Mouse (Mus musculus): Measurements from ENCODE around the gene Ccdc32.
"Not testable (repeated sequence)": the region's sequence is repeated elsewhere in the genome, so short reads cannot be mapped to it uniquely, and the experiment has no call there.

The Ccdc32 gene

DNA sequence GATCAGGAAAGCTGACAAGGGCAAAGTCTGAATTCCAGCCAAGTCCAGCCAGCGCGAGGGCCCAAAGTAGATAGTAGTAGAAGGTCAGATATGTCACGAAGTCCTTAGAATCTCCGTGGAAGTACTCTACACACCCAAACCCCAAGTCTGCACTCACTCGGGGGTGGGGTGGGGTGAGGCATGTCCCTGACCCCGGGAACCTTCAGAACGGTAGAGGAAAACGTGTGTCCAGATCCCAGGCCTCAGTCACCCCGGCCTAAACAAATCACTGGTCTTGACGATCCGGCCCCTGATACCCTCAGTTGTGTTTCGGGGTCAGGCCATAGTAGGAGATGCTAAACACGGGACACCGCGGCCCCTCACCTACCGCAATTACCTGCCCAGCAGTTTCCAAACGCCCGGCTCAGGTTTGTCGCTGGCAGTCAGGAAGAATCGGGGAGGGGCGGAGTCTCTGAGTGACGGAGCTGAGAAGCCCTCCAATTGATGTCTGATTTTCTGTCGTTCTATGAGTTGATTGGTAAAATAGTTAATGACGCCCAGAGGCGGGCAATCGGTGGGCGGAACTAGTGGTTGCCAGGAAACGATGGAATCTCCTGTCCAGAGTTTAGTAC, at the start of gene Ccdc32:
TSS of gene Ccdc32 (minus strand) at position 453 of the 611 bp plus-strand sequence.
- DNase-seq (ENCODE audit: low read depth, low spot score) = peak; percentile 95

DNA sequence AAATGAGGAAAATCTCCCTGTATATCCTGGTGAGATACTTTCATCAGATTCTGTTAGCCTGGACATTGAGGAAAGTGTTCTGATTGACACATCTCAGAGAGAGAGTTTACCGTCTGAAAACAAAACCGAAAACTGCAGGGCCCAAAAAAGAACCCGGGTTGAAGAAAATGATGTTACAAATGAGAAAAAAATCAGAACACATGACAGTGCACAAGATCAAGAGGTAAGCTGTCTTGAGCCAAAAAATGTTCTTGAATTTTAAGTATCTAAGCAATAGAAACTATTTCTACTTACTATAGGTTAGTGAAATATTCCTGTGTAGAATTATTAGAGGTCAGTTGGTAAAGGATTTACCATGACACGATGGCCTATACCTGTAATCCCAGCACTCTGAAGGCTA, 43.2 kb upstream of the Ccdc32 start:
- no peak for DNase-seq (ENCODE audit: low read depth, low spot score)

DNA sequence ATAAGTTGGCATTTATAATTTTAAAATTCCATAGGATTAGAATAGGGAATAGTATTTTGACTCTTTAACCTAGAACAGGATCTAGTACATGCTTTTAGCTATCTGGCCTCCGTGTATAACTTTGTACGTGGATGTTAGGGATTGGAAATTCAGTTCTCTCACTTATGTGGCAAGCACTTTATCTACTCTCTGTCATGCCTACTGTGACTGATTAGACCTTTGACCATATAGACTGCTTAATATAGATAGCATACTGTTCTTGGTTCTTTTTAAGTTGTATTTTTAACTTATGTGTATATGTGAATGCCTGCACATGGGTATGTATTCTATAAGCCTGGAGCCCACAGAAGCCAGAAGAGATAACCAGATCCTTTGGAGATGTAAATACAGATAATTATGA, 30.9 kb upstream of the Ccdc32 start:
- no peak for DNase-seq (ENCODE audit: low read depth, low spot score)

DNA sequence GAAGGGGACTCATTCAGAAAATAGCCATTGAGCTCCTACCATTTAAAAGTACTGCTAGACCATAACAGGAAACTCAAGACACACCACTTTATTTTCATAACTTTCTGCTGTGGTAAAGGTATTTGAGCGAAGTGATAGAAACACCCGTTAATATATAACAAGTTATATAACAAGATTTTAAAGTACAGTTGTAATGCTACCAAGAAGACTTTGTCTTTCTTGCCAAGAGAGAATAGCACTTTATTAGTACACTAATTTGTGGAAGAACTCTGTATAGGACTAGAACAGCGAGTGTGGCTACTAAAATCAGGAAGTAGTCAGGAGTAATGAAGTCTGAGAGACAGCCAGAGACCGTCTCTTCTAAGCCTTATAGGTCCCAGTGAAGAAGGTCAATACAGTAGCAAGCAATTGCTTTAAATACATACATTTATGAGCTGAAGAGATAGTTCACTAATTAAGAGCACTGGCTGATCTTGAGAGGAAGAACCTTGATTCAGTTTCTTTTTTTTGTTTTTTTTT, 21.0 kb upstream of the Ccdc32 start:
- no peak for DNase-seq (ENCODE audit: low read depth, low spot score)

DNA sequence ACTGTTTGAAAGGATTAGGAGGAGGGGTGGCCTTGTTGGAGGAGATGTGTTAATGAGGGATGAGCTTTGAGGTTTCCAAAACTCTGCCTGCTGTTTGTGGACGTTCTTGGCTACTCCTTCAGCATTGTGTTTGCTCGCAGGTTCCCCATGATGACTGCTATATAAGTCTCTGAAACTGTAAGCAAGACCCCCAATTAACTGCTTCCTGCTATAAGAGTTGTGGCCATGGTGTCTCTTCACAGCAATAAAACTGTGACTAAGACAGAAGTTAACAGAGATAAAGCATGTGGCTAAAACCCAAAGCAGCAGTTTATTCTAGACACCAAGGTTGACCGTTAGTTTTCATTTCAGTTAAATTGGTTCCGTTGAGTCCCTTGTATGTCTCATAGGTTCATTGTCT, 18.7 kb upstream of the Ccdc32 start:
- no peak for DNase-seq (ENCODE audit: low read depth, low spot score)

DNA sequence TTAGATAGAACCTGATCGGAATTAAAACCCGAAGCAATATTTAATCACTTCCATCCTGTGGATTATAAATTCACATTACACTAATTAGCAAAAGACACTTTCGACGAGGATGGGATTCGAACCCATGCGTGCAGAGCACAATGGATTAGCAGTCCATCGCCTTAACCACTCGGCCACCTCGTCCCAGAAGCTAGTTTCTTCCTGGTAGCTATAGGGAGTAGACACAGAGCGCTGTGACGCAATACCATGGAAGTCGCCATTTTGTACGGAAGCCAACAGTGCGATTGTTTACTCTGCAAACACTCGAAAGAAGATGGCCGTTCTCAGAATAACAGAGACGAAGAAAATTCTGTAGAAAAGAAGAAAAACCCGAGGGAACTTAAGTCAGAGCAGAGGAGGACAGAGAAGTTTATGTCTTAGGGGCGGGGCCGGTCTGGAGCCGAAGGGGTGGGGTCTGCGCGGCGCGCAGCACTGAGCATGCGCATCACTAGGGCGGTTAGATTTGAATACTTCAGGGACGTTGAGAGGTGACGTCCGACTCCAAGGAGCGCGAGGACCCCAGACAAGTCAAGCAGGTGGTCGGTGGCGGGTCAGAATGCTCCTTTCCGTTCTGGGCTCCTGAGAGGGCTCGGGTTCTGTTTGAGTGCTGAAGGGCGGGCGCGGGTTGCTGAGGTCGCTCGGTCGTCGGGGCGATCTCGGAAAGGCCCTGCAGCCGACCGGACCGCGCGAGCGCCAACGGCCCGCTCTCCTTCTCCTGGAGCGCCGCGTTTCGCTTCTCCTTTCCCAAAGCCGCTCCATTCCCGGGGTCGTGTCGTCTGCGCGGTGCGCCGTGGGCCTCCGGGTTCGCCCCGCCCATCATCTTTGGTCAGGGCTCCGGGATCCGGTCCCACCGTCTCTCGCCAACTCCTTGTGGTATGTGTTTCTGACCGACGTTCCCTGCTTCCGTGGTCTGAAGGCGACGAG, 17.7 kb upstream of the Ccdc32 start, which contains the start of gene Knl1:
TSS of gene Knl1 (plus strand) at position 471 of the 963 bp plus-strand sequence.
- DNase-seq (ENCODE audit: low read depth, low spot score) = peak; percentile 95

DNA sequence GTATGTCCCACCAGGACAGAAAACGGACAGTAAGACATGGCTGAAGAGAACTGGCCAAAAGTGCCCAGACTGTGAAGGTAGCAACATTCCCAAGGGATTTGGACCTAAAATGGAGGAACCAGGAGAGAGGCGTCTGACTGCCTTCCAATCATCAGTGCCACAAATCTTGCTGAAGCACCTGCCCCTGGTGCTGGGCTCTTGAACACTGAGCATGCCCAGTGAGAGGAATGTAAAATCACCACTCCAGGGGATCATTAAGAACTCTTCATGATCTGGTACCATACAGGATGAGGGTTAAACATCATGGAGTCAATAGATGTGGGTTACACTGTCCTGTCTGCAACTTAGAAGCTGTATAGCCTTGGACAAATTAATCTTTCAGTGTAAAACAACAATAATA, 16.0 kb upstream of the Ccdc32 start:
- DNase-seq (ENCODE audit: low read depth, low spot score) = no peak

DNA sequence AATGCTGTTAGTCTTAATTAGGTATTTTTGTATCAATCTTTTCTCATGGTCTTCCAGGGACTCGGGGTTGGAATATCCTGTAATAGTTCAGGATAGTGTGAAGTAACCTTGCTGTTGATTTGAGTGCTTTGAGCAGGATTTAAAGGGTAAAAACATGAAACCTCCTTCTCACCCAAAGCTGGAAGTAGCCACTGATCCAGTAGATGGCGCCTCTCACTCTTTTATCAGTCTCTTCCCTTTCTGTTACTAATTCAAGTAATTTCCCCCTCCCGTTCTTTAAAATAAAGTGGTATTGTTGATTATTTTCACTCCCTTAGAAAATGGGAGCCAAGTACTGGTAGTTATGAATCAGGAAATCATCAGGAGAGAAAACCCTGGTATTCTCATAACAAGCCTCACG, 11.7 kb upstream of the Ccdc32 start:
- no peak for DNase-seq (ENCODE audit: low read depth, low spot score)

DNA sequence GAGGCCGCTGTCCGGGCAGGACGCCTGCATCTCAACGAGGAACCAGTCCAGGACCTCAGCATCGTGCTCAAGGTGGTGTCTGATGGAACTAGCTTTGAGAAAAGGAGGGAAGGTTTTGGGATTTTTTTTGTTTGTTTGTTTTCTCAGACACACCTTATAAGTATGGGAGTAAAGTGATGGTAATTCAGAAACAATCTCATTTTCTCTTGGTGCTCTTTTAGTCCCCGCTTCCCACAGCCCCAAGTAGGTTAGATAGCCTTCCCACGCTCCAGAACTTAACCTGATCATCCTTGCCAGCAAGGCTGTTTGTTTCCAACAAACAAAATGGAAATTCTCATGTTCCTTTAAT, 6.2 kb upstream of the Ccdc32 start:
- no peak for DNase-seq (ENCODE audit: low read depth, low spot score)

DNA sequence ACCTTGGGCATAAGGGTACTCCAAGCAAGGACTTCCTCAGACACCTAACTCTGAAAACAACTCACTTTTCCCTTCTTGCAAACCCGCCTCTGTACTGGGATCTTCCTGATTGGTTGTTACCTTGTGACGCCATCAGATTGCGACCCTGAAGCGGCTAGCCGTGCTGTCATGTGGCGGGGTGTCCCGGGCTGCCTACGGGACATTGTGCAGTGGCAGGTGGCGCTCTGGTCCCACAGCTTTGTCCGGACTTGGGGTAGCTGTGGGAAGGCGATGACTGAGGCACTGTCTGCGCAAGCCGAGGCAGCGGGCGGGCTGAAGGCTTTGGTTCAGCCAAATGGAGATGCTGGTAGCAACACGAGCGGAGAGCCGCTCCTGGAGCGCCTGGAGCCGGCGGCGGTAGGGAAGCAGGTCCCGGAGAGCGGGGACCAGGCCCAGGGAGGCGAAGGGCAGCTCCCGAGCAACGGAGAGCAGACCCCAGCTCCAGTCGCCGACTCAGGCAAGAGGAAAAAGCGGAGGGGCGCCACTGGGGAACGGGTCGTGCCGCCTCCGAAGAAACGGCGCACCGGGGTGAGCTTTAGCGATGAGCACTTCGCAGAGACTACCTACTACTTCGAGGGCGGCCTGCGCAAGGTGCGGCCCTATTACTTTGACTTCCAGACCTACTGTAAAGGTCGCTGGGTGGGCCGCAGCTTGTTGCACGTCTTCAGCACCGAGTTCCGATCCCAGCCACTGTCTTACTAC, 5.6 kb upstream of the Ccdc32 start, which contains the start of gene Rpusd2:
TSS of gene Rpusd2 (plus strand) at position 135 of the 741 bp plus-strand sequence.
- peak; percentile 92 for DNase-seq (ENCODE audit: low read depth, low spot score)

DNA sequence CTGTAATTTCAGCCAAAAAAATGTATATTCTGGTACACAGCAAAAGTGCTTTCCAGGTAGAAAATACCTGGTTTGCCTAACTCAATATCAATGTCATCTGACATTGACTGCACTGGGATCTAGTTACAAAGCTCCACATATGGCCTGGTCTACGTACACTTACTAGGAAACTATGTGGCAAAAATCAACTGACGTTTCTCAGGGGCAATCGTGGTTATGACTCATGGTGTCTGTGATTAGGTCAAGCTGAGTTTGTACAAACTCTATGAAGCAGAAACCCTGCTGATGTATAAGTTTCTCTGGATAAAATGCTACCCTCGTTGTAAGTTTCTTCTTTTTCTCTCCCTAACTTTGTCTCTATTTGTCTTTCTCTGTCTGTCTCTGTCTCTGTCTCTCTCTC, 3.0 kb upstream of the Ccdc32 start:
- no peak for DNase-seq (ENCODE audit: low read depth, low spot score)

DNA sequence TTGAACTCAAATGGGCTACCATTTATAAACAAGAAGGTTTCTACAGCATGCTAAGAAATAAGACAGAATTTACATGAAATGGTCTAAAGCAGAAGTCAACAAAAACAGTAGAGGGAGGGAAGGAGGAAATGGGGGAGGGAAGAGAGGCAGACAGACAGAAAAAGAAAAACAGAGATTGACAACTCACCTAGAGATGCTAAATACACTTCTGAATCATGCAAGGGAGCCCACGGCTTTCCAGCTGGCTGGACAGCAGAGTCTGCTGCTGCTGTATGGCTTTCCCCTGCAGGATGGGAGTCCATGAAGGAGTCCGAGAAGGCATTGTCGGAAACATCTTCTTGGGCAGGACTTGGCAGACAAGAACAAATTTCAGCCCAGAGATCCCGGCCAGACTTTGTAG, 2.2 kb downstream of the Ccdc32 start:
- no peak for DNase-seq (ENCODE audit: low read depth, low spot score)

DNA sequence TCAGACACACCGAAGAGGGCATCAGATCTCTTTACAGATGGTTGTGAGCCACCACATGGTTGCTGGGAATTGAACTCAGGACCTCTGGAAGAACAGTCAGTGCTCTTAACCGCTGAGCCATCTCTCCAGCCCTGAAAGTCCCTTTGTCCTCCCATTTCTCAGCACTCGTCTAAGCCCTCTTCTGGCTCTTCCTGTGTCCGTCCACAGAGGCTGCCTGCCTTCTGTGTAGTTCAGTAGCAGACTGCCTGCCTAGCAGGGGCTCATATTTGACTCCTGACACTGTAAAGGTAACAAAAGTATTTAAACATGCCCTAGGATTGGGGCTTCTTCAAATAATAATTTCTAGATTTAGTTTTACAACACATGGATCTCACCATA, 4.0 kb downstream of the Ccdc32 start:
- DNase-seq (ENCODE audit: low read depth, low spot score) = no peak

DNA sequence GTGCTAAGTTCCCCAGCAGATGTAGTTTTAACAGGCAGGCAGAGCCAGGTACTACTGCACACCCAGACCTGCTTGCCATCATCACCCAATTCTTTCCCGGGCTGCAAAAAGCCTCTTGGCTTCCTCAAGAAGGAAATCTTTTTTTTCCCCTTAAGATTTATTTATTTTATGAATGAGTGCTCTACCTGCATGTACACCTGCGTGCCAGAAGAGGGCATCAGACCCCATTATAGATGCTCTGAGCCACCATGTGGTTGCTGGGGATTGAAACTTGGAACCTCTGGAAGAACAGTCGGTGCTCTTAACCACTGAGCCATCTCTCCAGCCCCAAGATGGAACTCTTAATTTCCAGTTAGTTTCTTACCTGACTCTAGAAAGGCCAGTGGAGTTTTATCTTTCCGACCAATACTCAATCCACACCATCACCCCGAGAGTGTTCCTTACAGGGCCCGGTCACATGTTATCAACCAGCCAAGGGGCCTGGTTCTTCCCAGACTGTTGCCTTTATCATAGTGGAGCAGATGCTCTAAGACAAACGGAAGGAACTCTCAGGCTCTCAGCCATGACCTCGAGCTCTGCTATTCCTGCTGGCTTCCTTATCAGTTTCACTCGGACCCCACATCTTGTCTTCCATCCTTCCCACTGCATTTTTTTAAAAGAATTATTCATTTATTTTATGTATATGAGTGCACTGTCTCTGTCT, 4.5 kb downstream of the Ccdc32 start:
- peak; percentile 72 for DNase-seq (ENCODE audit: low read depth, low spot score)

DNA sequence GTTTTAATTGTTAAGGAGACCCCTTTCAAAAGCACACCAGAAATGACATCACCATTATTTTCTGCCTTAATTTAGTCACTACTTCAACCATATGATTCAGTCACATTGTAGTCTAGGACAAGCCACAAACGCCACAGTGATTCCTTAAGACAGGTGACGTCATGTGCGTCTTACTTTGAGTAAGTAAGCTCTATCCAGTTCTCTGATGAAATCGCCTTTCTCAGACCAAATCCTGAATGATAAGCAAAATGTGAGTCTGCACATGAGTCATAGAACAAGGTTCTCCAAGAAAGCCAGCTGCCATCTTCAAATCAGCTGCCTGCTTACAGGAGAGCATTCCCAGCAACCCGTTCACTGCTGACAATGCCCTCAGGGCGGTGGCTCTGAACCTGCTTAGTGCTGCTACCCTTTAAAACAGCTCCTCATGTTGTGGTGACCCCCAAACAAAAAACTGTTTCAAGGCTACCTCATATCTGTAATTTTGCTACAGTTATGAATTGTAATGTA, 6.0 kb downstream of the Ccdc32 start:
- no peak for DNase-seq (ENCODE audit: low read depth, low spot score)

DNA sequence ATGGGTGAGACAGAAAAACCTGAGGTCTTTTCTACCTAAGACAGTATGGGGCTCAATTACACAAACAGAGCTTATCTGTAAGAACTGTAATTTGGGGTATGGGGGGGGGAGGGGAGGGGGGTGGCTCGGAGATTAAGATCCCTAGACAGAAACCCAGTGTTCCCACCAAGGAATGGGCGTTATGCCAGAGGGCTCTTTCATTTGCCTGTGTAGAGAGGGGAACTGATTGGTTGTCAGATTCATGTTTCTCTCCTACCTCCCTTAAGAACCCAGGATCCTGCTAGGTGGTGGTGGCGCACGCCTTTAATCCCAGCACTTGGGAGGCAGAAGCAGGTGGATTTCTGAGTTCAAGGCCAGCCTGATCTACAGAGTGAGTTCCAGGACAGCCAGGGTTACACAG, 9.7 kb downstream of the Ccdc32 start:
- no peak for DNase-seq (ENCODE audit: low read depth, low spot score)

DNA sequence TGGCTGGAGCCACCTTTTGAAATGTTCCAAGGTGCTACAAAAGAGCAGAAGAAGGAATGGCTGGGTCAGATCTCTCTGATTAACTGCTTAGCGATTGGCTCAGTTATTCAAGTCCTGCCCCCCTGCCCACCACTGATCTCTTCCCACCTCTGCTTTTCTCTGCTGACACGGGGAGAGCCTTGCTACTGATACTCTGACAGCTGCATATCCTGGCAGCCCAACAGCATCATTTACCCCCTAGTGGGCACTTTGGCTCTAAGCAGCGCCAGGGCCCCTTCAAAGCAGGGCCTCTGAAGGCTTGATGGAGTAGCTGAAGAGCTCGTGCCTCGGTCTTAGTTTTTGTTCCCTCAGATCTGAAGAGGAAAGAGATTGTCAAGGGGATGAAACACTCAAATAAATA, 10.1 kb downstream of the Ccdc32 start:
- no peak for DNase-seq (ENCODE audit: low read depth, low spot score)

DNA sequence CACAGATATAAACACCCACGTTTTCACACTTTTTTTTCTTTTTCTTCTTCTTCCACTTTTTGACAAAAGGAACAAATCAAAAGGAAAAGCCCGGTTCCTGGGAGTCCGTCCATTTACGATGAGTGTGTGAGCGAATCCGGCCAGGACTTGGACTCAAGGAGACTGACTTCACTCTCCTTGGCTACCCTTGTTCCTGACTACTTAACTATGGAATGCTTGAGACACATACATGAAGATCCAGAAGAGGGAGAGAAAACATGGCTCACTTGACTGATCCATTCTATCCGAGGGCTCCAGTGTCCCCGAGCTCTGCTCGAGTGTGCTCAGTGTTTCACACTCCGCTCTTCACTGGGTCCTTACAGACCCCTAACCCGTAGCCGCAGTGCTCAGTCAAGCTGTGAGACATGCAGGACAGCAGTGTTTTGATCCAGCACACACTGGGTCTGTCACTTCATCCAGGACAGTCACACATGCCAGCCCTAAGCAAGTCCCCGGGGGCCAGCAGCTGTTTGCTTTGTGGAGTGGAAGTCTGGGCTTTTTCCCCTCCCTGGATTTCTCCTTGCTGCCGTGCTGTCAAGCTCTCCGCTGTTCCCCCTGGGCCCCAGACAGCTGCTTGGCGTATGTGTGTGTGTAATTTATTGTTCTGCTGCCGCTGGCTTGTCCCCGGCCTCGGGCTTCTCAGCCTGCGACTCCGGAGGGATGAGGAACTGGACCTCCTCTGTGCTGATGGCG, 10.6 kb downstream of the Ccdc32 start:
- no peak for DNase-seq (ENCODE audit: low read depth, low spot score)

DNA sequence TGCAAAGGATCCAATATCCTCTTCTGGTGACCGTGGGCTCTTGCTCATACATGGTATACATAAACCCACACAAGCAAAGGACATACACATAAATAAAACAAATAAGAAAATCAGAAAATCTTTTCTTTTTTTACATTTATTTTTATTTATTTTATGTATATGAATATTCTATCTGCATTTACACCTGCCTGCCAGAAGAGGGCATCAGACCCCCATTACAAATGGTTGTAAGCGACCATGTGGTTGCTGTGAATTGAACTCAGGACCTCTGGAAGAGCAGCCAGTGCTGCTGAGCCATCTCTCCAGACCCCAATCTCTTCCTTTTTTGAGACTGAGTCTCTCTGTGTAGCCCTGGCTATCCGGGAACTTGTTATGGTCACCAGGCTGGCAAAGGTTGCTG, 11.5 kb downstream of the Ccdc32 start:
- no peak for DNase-seq (ENCODE audit: low read depth, low spot score)

DNA sequence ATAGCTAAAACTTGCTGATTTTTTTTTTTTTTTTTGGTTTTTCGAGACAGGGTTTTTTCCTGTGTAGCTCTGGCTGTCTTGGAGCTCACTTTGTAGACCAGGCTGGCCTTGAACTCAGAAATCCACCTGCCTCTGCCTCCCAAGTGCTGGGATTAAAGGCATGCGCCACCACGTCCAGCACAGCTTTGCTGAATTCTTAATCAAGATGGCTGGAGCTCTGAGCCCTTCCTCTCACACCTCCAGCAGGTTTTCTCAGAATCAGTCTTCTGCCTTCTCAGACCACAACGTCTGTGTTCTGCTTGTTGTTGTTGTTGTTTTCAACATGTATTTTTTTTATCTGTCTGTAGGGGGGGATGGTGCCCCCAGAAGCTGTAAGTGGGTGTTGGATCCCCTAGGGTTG, 12.9 kb downstream of the Ccdc32 start:
- not testable (repeated sequence) for DNase-seq (ENCODE audit: low read depth, low spot score)
